Mouse (Mus musculus): Measurements from ENCODE around the gene Slc9a4.
"Not testable (repeated sequence)": the region's sequence is repeated elsewhere in the genome, so short reads cannot be mapped to it uniquely, and the experiment has no call there.

Gene Slc9a4

DNA sequence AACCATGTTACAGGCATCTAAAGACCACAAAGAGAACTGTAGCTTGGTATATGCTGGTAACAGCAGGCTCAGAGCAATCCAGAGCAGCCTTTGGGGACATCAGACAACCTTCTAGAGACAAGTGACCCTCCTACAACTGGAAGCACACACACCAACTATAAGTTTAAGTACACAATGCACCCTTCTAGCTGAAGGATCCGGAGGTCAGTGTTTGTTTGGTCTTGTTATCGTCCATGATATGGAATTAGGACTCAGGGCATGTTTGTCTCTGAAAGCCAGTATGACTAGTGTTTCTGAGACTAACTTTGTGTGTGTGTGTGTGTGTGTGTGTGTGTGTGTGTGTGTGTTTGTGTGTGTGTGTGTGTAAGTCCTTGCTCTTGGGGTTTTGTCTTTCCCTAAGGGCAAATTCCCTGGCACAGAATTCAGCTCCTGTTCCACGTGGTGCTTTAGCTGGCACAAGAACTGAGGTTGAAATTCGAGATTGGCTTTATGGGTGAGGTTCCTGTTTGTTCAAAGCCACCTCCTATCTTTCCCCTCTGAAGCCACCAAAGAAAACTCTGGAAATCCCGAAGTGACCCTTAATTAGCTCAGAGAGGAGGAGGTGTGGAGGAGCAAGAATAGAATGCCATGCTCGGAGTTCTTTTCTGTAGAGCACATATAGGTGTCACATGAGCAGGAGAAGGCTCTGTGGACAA lies 71.1 kb downstream of the Slc9a4 start:
- peak; percentile 37 to 77 for DNase-seq

GRCm38 (mm10) chr1:40657035-40657434 lies 77.2 kb downstream of the Slc9a4 start:
- no peak for DNase-seq

DNA sequence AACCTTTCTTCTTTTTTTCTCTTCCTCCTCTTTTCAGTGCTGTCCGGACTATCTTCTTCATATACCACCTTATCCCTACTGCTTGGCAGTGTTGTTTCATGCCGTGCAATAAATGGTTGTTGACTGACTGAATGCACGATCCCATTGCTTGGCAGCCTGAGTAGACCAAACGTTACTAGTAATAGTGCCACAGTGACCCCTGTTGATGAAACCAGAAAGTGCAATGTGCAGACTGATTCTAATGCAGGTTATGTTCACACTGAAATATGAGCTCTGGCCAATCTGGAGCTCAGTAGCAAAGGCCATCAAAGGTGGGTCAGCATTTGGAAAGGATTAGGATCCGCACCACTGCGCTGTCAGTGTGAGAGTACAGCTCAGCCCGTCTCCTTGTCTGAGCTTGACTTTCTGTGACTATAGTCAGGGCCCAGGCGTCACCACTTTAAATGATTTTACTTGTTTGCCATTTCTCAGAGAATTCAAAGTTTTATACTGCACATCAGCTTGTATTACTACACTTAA lies 78.2 kb downstream of the Slc9a4 start:
- peak; percentile 67 to 84 for DNase-seq

GRCm38 (mm10) chr1:40659017-40659416 lies 79.1 kb downstream of the Slc9a4 start:
- no peak for DNase-seq

DNA sequence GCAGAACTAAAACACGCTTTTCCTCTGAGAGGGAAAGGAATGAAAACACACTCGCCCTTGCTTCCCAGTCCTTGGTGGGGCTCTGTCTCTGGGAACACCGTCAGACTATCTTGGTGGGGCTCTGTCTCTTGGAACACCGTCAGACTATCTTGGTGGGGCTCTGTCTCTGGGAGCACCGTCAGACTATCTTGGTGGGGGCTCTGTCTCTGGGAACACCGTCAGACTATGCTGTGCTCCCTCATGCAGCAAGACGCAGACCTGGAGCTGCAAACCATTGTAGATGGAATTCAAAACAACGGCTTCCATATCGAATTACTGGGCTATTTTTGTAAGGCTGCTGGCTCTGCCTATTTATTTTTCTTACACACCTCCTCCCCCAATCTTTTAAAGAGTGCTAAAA lies 79.6 kb downstream of the Slc9a4 start:
- no peak for DNase-seq

DNA sequence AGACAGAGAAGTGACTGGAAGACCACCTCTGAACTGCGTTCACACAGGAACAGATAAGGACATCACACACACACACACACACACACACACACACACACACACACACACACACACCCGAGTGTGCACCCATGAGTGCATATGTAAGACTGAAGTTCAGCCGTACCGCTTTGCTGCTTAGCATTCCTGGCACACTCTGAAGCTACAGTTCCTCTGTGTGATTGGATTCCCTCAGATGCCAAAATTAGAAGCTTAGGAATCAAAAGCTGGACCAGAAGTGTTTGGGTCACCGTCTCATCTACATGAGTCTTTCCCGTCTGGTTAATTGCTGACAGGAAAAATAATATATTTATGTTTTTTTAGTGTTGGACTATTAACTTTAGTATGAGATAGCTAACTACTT lies 81.0 kb downstream of the Slc9a4 start:
- DNase-seq = no peak

DNA sequence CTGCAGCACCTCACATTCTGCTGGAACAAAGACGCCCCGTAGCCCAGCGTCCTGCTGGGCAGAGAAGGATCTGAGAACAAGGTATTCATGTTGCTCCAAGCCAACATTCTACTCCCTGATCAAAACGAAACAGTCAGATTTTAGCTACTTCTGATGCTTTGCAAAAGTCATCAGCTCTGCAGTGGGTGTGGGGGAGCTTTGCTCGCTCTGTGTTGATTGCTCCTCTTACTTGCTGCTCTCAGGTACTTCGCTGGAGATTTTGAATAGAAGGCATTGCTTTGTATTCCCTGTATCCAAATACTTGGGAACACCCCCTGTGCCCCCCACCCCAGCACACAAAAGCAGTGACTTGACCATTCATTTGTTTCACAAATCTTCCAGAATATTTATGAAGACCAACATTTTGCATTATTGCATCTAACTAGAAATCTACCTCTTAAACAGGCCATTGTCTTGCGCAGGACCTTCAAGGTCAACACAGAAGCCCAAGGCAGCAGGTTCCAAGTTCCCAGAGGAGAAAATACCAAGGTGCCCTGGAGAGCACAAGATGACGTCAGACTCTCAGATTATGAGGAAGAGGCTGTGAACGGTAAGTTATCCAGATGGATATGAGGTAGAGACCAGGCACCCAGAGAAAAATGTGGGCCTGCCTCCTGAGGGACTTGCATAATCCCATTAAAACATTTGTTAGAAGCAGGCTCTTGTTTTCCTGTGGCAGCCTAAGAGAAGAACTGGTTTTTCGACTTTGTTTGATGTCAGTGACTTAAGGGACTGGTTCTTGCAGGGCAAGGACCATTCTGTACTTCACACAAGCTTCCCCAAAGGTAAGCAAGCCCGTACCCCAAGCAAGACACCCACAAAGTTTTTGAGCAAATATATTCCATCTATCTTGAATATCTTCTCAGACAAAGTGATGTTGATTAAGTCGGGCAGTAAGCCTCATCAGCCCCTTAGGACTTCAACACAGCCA lies 85.8 kb downstream of the Slc9a4 start:
- peak in 1 of 2 experiments; percentile 26 for DNase-seq

DNA sequence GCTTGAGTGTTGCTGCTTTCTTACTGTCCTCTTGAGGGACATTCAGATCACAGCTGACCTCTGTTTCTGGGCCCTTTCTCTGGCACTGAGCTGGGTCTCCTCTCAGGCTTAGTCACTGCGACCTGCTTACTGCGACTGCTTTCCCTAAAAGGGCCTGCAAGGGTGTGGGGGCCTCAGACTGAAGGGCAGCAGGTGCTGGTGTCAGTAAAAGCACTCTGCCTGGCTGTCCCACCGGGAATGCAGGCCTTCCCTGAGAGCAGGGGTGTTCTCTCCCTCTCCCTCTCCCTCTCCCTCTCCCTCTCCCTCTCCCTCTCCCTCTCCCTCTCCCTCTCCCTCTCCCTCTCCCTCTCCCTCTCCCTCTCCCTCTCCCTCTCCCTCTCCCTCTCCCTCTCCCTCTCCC lies 87.6 kb downstream of the Slc9a4 start:
- not testable (repeated sequence) for DNase-seq

DNA sequence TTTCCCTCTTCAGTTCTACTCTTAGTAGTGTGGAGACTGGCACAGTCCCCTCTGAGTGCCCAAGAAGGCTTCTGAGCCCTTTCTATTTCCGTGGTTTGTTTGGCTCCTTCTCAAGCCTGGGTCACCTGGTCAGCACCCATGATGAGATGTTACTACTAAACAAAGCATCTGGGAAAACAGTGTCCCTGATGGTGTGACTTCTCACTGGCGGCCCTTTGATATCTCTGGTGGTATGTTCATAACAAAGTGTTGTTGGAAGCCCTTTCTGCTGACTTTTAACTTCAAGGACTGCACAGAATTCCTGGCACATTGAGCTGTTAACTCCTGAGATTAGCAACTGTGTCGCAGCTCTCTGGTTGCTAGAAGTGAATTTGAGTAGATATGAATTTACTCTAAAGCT lies 90.1 kb downstream of the Slc9a4 start:
- no peak for DNase-seq

- DNase-seq = no peak
Measured at GRCm38 (mm10) chr1:40671490-40671889, 91.6 kb downstream of the Slc9a4 start.

DNA sequence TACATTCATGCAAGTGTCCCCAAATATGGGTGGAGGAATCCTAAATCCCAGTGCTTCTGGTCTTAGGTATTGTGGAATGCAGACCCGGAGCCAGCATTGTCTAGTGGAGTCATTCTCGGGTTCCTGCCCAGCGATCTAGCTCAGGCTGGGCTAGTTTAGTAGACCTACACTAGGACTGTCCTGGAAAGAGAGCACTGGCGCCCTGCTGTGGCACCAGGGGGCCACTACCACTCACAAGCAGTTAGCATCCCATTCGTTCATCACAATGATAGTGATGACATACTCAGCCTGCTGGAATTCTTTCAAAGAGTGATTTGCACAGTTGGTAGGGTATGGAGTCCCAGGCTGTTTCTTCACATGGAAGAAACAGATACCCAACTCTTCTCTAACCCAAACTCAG lies 97.4 kb downstream of the Slc9a4 start:
- DNase-seq = peak in 1 of 2 experiments; percentile 26

All from kidney, adult 8-10 months (tissue).